Mouse (Mus musculus): ENCODE results near the gene Arglu1. TPM values are rescaled to one million over a fixed set of nuclear protein-coding genes. Genes with fewer than 3 reads are reported as not detected.

Arglu1 gene
- polyA plus RNA-seq, 1 experiment from 2014 or later, result 100 TPM

GRCm38 (mm10) chr8:8619221-8620194, 70.8 kb downstream of the Arglu1 start:
- Histone ChIP-seq H3K27me3 (ENCODE audit: control insufficient read depth, insufficient read depth, low read length) (no peaks in the 10 kb centered on the region), H3K9ac (ENCODE audit: low read length) (no peak overlapping the region), H3K36me3 (ENCODE audit: control insufficient read depth, insufficient read depth, low read length) (peaks cover 15% of the 10 kb centered on the region), H3K9me3 (replicated peaks; ENCODE audit: control insufficient read depth, low read length) (no peaks in the 10 kb centered on the region), H3K4me2 (ENCODE audit: low read depth, low read length) (no peak overlapping the region), H3K4me1 (ENCODE audit: control insufficient read depth, insufficient read depth, low read length) (peaks cover 11% of the 10 kb centered on the region; the same call in 1 of the 2 replicates), H3K4me3 (replicated peaks; ENCODE audit: low read length) (no peak overlapping the region), H3K27ac (ENCODE audit: low read length) (no peak overlapping the region)
- WGBS, result 59% methylated on average over 19 of the region's 19 CpGs
- no peak for ATAC-seq (ENCODE audit: insufficient read depth, low FRiP score)

Small RNAs within 50 kb of the gene (microRNA-seq; reads per million reads assigned to microRNA genes)
- 4.5 reads per million, percentile 24 among the genes with 10 or more reads in this experiment for gene Mir7654

Other genes with a start within 250 kb of the Arglu1 start
- 8.4 and 8.7 TPM in 2 replicates for gene Efnb2, start 29.3 kb downstream of the Arglu1 start, polyA plus RNA-seq (2015; fragmentation: Nextera tagmentation; extraction: Ambion mirVana)